ENCODE assay signal across 11 mouse cellular contexts in genomic region chr17:31309281-31309793, GRCm38 (mm10). TPM values are rescaled to one million over a fixed set of nuclear protein-coding genes. Genes with fewer than 3 reads are reported as not detected.
DNase-seq lines count a peak whose midpoint lies in the region; ATAC-seq and TF ChIP-seq lines count a peak whose summit lies in the region.
"Had no signal": no experiment of that assay in that cellular context is flagged by ENCODE, and none has a peak within 500 bp of the region (broad histone marks: within the 10 kb centered on the region; RNA-seq: fewer than 3 reads in every experiment).

No protein-coding gene starts in this region.

- TF ChIP-seq EP300 in CH12.LX (IDR thresholded peaks at IDR 0.05; ENCODE audit: low read length) = no peak

- no peak for TF ChIP-seq CTCF in CH12.LX (conservative IDR thresholded peaks at IDR 0.05 in 1 of 2, IDR thresholded peaks at IDR 0.05 in 1 of 2; ENCODE audit: low read depth in 2 of 2, low read length in 2 of 2)

- no peak for TF ChIP-seq RAD21 in CH12.LX (IDR thresholded peaks at IDR 0.05; ENCODE audit: low read depth, low read length)

- no peak overlapping the region for H3K9ac ChIP-seq in CH12.LX (ENCODE audit: insufficient read depth, low read depth)
- no peak overlapping the region for H3K9ac ChIP-seq in embryonic facial prominence, embryonic 14.5 days (ENCODE audit: low read depth, low read length)
- H3K9ac ChIP-seq in limb, embryonic 14.5 days (ENCODE audit: low read depth, low read length, severe bottlenecking) = no peak overlapping the region
- H3K9ac ChIP-seq: liver, embryonic 12.5 days had no signal

- 39% methylated on average over 6 of the region's 6 CpGs for WGBS in embryonic facial prominence, embryonic 14.5 days
- 26% methylated on average over 6 of the region's 6 CpGs for WGBS in limb, embryonic 14.5 days

- in situ Hi-C loops in CH12.LX (cut with MboI; ENCODE audit: low pct_ligation_motif_present, low pct_unique_long_range_greater_than_20kb, low sequenced_read_pairs) = no loop called here

- peak; percentile 74 to 80 for DNase-seq in cerebellum, postnatal 10 days
- no peak for DNase-seq in cerebellum, adult 18-20 months
- no peak for DNase-seq in CH12.LX (ENCODE audit: extremely low read depth)
- peak; percentile 42 for DNase-seq in embryonic facial prominence, embryonic 14.5 days (ENCODE audit: low spot score)
- peak; percentile 44 for DNase-seq in limb, embryonic 14.5 days (ENCODE audit: low spot score)
- DNase-seq in spleen, postnatal 14 days (ENCODE audit: low spot score in 2 of 2) = no peak
- DNase-seq in layer of hippocampus, adult 9-10 months (ENCODE audit: low spot score) = no peak
- no peak for DNase-seq in ovary, postnatal 10 days (ENCODE audit: low spot score)
- DNase-seq: cerebellum, adult 2 months had no signal

- TF ChIP-seq POLR2A in CH12.LX (IDR thresholded peaks at IDR 0.05; ENCODE audit: low read depth, low read length) = no peak
- TF ChIP-seq POLR2A in limb, embryonic 14.5 days (IDR thresholded peaks at IDR 0.05; ENCODE audit: borderline replicate concordance, extremely low read depth, insufficient read depth, insufficient read length) = no peak

- H3K27me3 ChIP-seq in CH12.LX (replicated peaks) = peaks cover 6% of the 10 kb centered on the region
- H3K27me3 ChIP-seq in embryonic facial prominence, embryonic 14.5 days (replicated peaks; ENCODE audit: control insufficient read depth, insufficient read depth, low read length) = no peaks in the 10 kb centered on the region
- H3K27me3 ChIP-seq in limb, embryonic 14.5 days (ENCODE audit: control insufficient read depth, insufficient read depth, low read length) = no peaks in the 10 kb centered on the region
- H3K27me3 ChIP-seq: liver, embryonic 12.5 days; megakaryocyte, embryonic 14.5 days had no signal

- no peak overlapping the region for H3K4me2 ChIP-seq in CH12.LX (ENCODE audit: insufficient read depth, low read depth, poor library complexity, severe bottlenecking)
- H3K4me2 ChIP-seq in embryonic facial prominence, embryonic 14.5 days (ENCODE audit: low read depth, low read length) = no peak overlapping the region
- H3K4me2 ChIP-seq in limb, embryonic 14.5 days (replicated peaks; ENCODE audit: low read depth, low read length, severe bottlenecking) = no peak overlapping the region
- H3K4me2 ChIP-seq: liver, embryonic 12.5 days had no signal

- peaks cover 13 to 25% of the 10 kb centered on the region in 2 experiments; a peak in 3 of 4 replicates for H3K4me1 ChIP-seq in CH12.LX (ENCODE audit: control insufficient read depth in 1 of 2, insufficient read depth in 2 of 2)
- H3K4me1 ChIP-seq in embryonic facial prominence, embryonic 14.5 days (ENCODE audit: control insufficient read depth, insufficient read depth, low read length) = peaks cover 7% of the 10 kb centered on the region
- no peaks in the 10 kb centered on the region for H3K4me1 ChIP-seq in limb, embryonic 14.5 days (ENCODE audit: control insufficient read depth, insufficient read depth, low read length)

- dilution Hi-C loops in CH12.LX (cut with MboI; ENCODE audit: extremely low pct_ligation_motif_present, extremely low pct_unique_long_range_greater_than_20kb, low sequenced_read_pairs) = no loop called here

- peak; percentile 53; the same call in 1 of the 2 replicates for ATAC-seq in embryonic facial prominence, embryonic 14.5 days (ENCODE audit: low read depth)
- no peak for ATAC-seq in limb, embryonic 14.5 days (ENCODE audit: low FRiP score, low read depth)
- ATAC-seq: liver, embryonic 12.5 days had no signal

- no peaks in the 10 kb centered on the region for H3K36me3 ChIP-seq in CH12.LX (replicated peaks in 1 of 2; ENCODE audit: control insufficient read depth in 1 of 2, insufficient read depth in 1 of 2, low read length in 1 of 2)
- no peaks in the 10 kb centered on the region for H3K36me3 ChIP-seq in embryonic facial prominence, embryonic 14.5 days (ENCODE audit: control insufficient read depth, insufficient read depth, low read length)
- no peaks in the 10 kb centered on the region for H3K36me3 ChIP-seq in limb, embryonic 14.5 days (ENCODE audit: control insufficient read depth, insufficient read depth, low read length)
- H3K36me3 ChIP-seq: liver, embryonic 12.5 days had no signal

- no peak overlapping the region for H3K27ac ChIP-seq in CH12.LX (ENCODE audit: insufficient read depth, low read depth)
- no peak overlapping the region for H3K27ac ChIP-seq in embryonic facial prominence, embryonic 14.5 days (replicated peaks; ENCODE audit: low read depth, low read length)
- no peak overlapping the region for H3K27ac ChIP-seq in limb, embryonic 14.5 days (replicated peaks; ENCODE audit: low read depth, low read length)
- H3K27ac ChIP-seq: liver, embryonic 12.5 days had no signal

- no peaks in the 10 kb centered on the region for H3K9me3 ChIP-seq in CH12.LX (replicated peaks; ENCODE audit: low read length)
- H3K9me3 ChIP-seq in embryonic facial prominence, embryonic 14.5 days (ENCODE audit: control insufficient read depth, low read length) = no peaks in the 10 kb centered on the region
- H3K9me3 ChIP-seq in limb, embryonic 14.5 days (ENCODE audit: control insufficient read depth, low read length) = no peaks in the 10 kb centered on the region
- H3K9me3 ChIP-seq: liver, embryonic 12.5 days; megakaryocyte, embryonic 14.5 days had no signal

- no peak overlapping the region for H3K4me3 ChIP-seq in CH12.LX (replicated peaks in 1 of 3; ENCODE audit: low read depth in 2 of 3, low read length in 2 of 3, poor library complexity in 1 of 3)
- H3K4me3 ChIP-seq in embryonic facial prominence, embryonic 14.5 days (ENCODE audit: low read depth, low read length) = no peak overlapping the region
- H3K4me3 ChIP-seq in limb, embryonic 14.5 days (replicated peaks; ENCODE audit: low read length) = no peak overlapping the region
- H3K4me3 ChIP-seq: liver, embryonic 12.5 days; megakaryocyte, embryonic 14.5 days had no signal

- no peaks in the 10 kb centered on the region for H3K79me2 ChIP-seq in CH12.LX (replicated peaks; ENCODE audit: control insufficient read depth, extremely low read depth, insufficient read depth, poor library complexity, severe bottlenecking)

TF ChIP-seq in CH12.LX, 34 proteins besides CTCF, POLR2A, EP300 and RAD21:
- 0 out of 2 replicates have a peak, but pooled peaks have one; percentile 20 for TF ChIP-seq IRF4 (IDR thresholded peaks at IDR 0.05; ENCODE audit: low read depth, low read length)
- no peak for TF ChIP-seq ZNF384 (IDR thresholded peaks at IDR 0.05; ENCODE audit: low read depth, low read length)
- no peak for TF ChIP-seq TCF12 (IDR thresholded peaks at IDR 0.05; ENCODE audit: low read depth, low read length)

RNA-seq across cellular contexts. Expression of gene Slc37a1, which starts 22.7 kb away (rescaled TPM):
- total RNA-seq in CH12.LX (2012; rRNA removed) (4.7 and 6.6 TPM in 2 replicates), CH12.LX (2014; rRNA removed) (1.9 and 2.1 TPM in 2 replicates)
- 2.2 and 2.4 TPM in 2 replicates for polyA plus RNA-seq in CH12.LX (2012; ENCODE audit: insufficient read length, low read depth)
- polyA plus RNA-seq in embryonic facial prominence, embryonic 14.5 days (2014; fragmentation: Nextera tagmentation; extraction: Ambion mirVana) = 3.2 TPM in 2 replicates
- 1.8 and 2.4 TPM in 2 replicates for polyA plus RNA-seq in limb, embryonic 14.5 days (2012; rRNA removed)
- polyA plus RNA-seq in limb, embryonic 14.5 days (2014; fragmentation: Nextera tagmentation; extraction: Ambion mirVana) = 1.5 and 1.6 TPM in 2 replicates

RNA-seq across cellular contexts. Expression of gene Rsph1, which starts 32.2 kb away (rescaled TPM):
- total RNA-seq in CH12.LX (2012; rRNA removed) = not detected in 2 replicates
- total RNA-seq in CH12.LX (2014; rRNA removed) = not detected in 2 replicates
- polyA plus RNA-seq in CH12.LX (2012; ENCODE audit: insufficient read length, low read depth) = not detected in 2 replicates
- polyA plus RNA-seq in embryonic facial prominence, embryonic 14.5 days (2014; fragmentation: Nextera tagmentation; extraction: Ambion mirVana) = 2.8 and 7.8 TPM in 2 replicates
- polyA plus RNA-seq in limb, embryonic 14.5 days (2012; rRNA removed) = 0.13 and 0.33 TPM in 2 replicates
- polyA plus RNA-seq in limb, embryonic 14.5 days (2014; fragmentation: Nextera tagmentation; extraction: Ambion mirVana) = 0.18 and 0.51 TPM in 2 replicates

Comparison
In these comparisons a context has a peak if more than half of its experiments do, and no peak if none do; other contexts are left out.
1. DNase-seq: peak in cerebellum, postnatal 10 days (2 of 2), embryonic facial prominence, embryonic 14.5 days (single experiment) and limb, embryonic 14.5 days (single experiment); none in cerebellum, adult 18-20 months (0 of 2), CH12.LX (single experiment), spleen, postnatal 14 days (0 of 2), layer of hippocampus, adult 9-10 months (single experiment) and ovary, postnatal 10 days (single experiment).